9 mouse cellular contexts compared by ENCODE assay signal in the genomic region with DNA sequence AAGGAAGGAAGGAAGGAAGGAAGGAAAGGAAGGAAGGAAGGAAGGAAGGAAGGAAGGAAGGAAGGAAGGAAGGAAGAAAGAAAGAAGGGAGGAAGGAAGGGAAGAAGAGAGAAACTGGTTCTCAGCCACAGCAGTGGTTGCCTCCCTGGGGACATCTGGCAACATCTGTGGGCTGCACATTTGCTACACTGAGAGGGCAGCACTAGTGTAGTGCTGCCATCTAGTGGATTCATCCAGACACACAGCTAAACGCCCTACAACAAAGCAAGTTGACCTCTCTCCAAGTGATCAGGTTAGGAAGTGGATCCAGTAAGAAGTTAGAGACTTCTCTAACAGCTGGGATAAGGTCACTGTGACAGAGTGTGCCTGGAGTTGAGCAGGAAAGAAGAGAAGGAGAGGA. TPM values are rescaled to one million over a fixed set of nuclear protein-coding genes. Genes with fewer than 3 reads are reported as not detected.
A peak's percentile ranks its signal among the peaks of the same experiment; 100 is the strongest.
DNase-seq lines count a peak whose midpoint lies in the region; ATAC-seq and TF ChIP-seq lines count a peak whose summit lies in the region.
"Had no signal": no experiment of that assay in that cellular context is flagged by ENCODE, and none has a peak within 500 bp of the region (broad histone marks: within the 10 kb centered on the region; RNA-seq: fewer than 3 reads in every experiment).

No protein-coding gene starts in this region.

- no peaks in the 10 kb centered on the region; the same call in 1 of the 2 replicates for H3K4me1 ChIP-seq in hindbrain, embryonic 16.5 days (ENCODE audit: control insufficient read depth, insufficient read depth, low read depth, low read length)
- no peaks in the 10 kb centered on the region for H3K4me1 ChIP-seq in limb, embryonic 14.5 days (ENCODE audit: control insufficient read depth, insufficient read depth, low read length)

- no peak overlapping the region for H3K27ac ChIP-seq in hindbrain, embryonic 16.5 days (ENCODE audit: low read depth, low read length)
- H3K27ac ChIP-seq in limb, embryonic 14.5 days (replicated peaks; ENCODE audit: low read depth, low read length) = no peak overlapping the region

- ATAC-seq in erythroblast, adult 5-6 weeks (replicated peaks; ENCODE audit: low FRiP score, poor library complexity, severe bottlenecking) = 0 out of 2 replicates have a peak, but pooled peaks have one; percentile 56
- ATAC-seq in hindbrain, embryonic 16.5 days = peak; percentile 74
- peak; percentile 70; the same call in 1 of the 2 replicates for ATAC-seq in limb, embryonic 14.5 days (ENCODE audit: low FRiP score, low read depth)
- no peak for ATAC-seq in inflammation-experienced regulatory T-cells, adult 6 months

- TF ChIP-seq POLR2A in limb, embryonic 14.5 days (IDR thresholded peaks at IDR 0.05; ENCODE audit: borderline replicate concordance, extremely low read depth, insufficient read depth, insufficient read length) = no peak

- no peaks in the 10 kb centered on the region for H3K9me3 ChIP-seq in hindbrain, embryonic 16.5 days (ENCODE audit: control insufficient read depth, low read length)
- no peaks in the 10 kb centered on the region for H3K9me3 ChIP-seq in limb, embryonic 14.5 days (ENCODE audit: control insufficient read depth, low read length)

- no peaks in the 10 kb centered on the region for H3K27me3 ChIP-seq in hindbrain, embryonic 16.5 days (replicated peaks; ENCODE audit: control insufficient read depth, insufficient read depth, low read length)
- H3K27me3 ChIP-seq in limb, embryonic 14.5 days (ENCODE audit: control insufficient read depth, insufficient read depth, low read length) = peaks cover 13% of the 10 kb centered on the region; the same call in 1 of the 2 replicates

- DNase-seq in urinary bladder, postnatal 25 days (ENCODE audit: low spot score) = peak; percentile 38
- no peak for DNase-seq in urinary bladder, postnatal 10 days (ENCODE audit: low spot score)
- DNase-seq in adrenal gland, postnatal 25 days = peak; percentile 39
- peak; percentile 92 for DNase-seq in limb, embryonic 14.5 days (ENCODE audit: low spot score)
- DNase-seq in natural killer cell, adult 2 months (ENCODE audit: low spot score in 2 of 2) = peak; percentile 44 to 52

- no peak overlapping the region for H3K4me3 ChIP-seq in hindbrain, embryonic 16.5 days (ENCODE audit: low read length)
- H3K4me3 ChIP-seq in limb, embryonic 14.5 days (replicated peaks; ENCODE audit: low read length) = no peak overlapping the region

- H3K36me3 ChIP-seq in hindbrain, embryonic 16.5 days (ENCODE audit: control insufficient read depth, insufficient read depth, low read length) = no peaks in the 10 kb centered on the region
- H3K36me3 ChIP-seq in limb, embryonic 14.5 days (ENCODE audit: control insufficient read depth, insufficient read depth, low read length) = no peaks in the 10 kb centered on the region

- H3K9ac ChIP-seq in hindbrain, embryonic 16.5 days (ENCODE audit: low read depth, low read length) = no peak overlapping the region
- H3K9ac ChIP-seq in limb, embryonic 14.5 days (ENCODE audit: low read depth, low read length, severe bottlenecking) = no peak overlapping the region

- H3K4me2 ChIP-seq in hindbrain, embryonic 16.5 days (ENCODE audit: low read length) = no peak overlapping the region
- no peak overlapping the region for H3K4me2 ChIP-seq in limb, embryonic 14.5 days (replicated peaks; ENCODE audit: low read depth, low read length, severe bottlenecking)

- WGBS in hindbrain, embryonic 16.5 days = 0% methylated on average over 1 of the region's 1 CpGs
- WGBS in limb, embryonic 14.5 days = 0% methylated on average over 1 of the region's 1 CpGs

RNA-seq across cellular contexts. Expression of gene Zfp663, which starts 7.7 kb away (rescaled TPM):
- not detected in 2 replicates for total RNA-seq in adrenal gland, postnatal 25 days (2021)
- not detected in 2 replicates for total RNA-seq in erythroblast, adult 5-6 weeks (2015; ENCODE audit: low replicate concordance)
- total RNA-seq in erythroblast, adult 5-6 weeks (2017; ENCODE audit: low replicate concordance) = not detected in 2 replicates
- polyA plus RNA-seq in hindbrain, embryonic 16.5 days (2015; fragmentation: Nextera tagmentation; extraction: Ambion mirVana) = 4.5 and 5.5 TPM in 2 replicates
- polyA plus RNA-seq in limb, embryonic 14.5 days (2012; rRNA removed) = 0.46 and 0.49 TPM in 2 replicates
- polyA plus RNA-seq in limb, embryonic 14.5 days (2014; fragmentation: Nextera tagmentation; extraction: Ambion mirVana) = 0.44 and 0.68 TPM in 2 replicates
- polyA plus RNA-seq in inflammation-experienced regulatory T-cells, adult 6 months (2017; shearing (Covaris generic)) = not detected
- total RNA-seq: neutrophil, adult 5-6 weeks had no signal

RNA-seq across cellular contexts. Expression of gene Zfp334, which starts 27.2 kb away (rescaled TPM):
- total RNA-seq in adrenal gland, postnatal 25 days (2021) = 5.3 and 6.3 TPM in 2 replicates
- not detected in 2 replicates for total RNA-seq in erythroblast, adult 5-6 weeks (2015; ENCODE audit: low replicate concordance)
- total RNA-seq in erythroblast, adult 5-6 weeks (2017; ENCODE audit: low replicate concordance) = not detected in 2 replicates
- polyA plus RNA-seq in hindbrain, embryonic 16.5 days (2015; fragmentation: Nextera tagmentation; extraction: Ambion mirVana) = 6.8 and 9.0 TPM in 2 replicates
- 9.8 and 10.1 TPM in 2 replicates for polyA plus RNA-seq in limb, embryonic 14.5 days (2012; rRNA removed)
- 8.6 and 10.8 TPM in 2 replicates for polyA plus RNA-seq in limb, embryonic 14.5 days (2014; fragmentation: Nextera tagmentation; extraction: Ambion mirVana)
- not detected for polyA plus RNA-seq in inflammation-experienced regulatory T-cells, adult 6 months (2017; shearing (Covaris generic))
- total RNA-seq: neutrophil, adult 5-6 weeks had no signal

RNA-seq across cellular contexts. Expression of gene Elmo2, which starts 34.6 kb away (rescaled TPM):
- total RNA-seq in adrenal gland, postnatal 25 days (2021) = 27.7 and 27.9 TPM in 2 replicates
- 15.8 and 15.9 TPM in 2 replicates for total RNA-seq in erythroblast, adult 5-6 weeks (2015; ENCODE audit: low replicate concordance)
- total RNA-seq in erythroblast, adult 5-6 weeks (2017; ENCODE audit: low replicate concordance) = 5.6 and 9.4 TPM in 2 replicates
- 96.2 and 115 TPM in 2 replicates for polyA plus RNA-seq in hindbrain, embryonic 16.5 days (2015; fragmentation: Nextera tagmentation; extraction: Ambion mirVana)
- polyA plus RNA-seq in limb, embryonic 14.5 days (2012; rRNA removed) = 77.7 and 97.3 TPM in 2 replicates
- polyA plus RNA-seq in limb, embryonic 14.5 days (2014; fragmentation: Nextera tagmentation; extraction: Ambion mirVana) = 83.0 and 87.4 TPM in 2 replicates
- polyA plus RNA-seq in inflammation-experienced regulatory T-cells, adult 6 months (2017; shearing (Covaris generic)) = 10 to 100 TPM; 36.8 to 43.5 (median 42.5) TPM

RNA-seq across cellular contexts. Expression of gene Ocstamp, which starts 39.3 kb away (rescaled TPM):
- total RNA-seq in adrenal gland, postnatal 25 days (2021) = 0.15 TPM in 1 of 2 replicates, not detected in the other
- total RNA-seq in erythroblast, adult 5-6 weeks (2015; ENCODE audit: low replicate concordance) = not detected in 2 replicates
- total RNA-seq in erythroblast, adult 5-6 weeks (2017; ENCODE audit: low replicate concordance) = 0.42 TPM in 1 of 2 replicates, not detected in the other
- polyA plus RNA-seq in hindbrain, embryonic 16.5 days (2015; fragmentation: Nextera tagmentation; extraction: Ambion mirVana) = 0.04 and 0.05 TPM in 2 replicates
- polyA plus RNA-seq in limb, embryonic 14.5 days (2012; rRNA removed) = 0.18 and 0.23 TPM in 2 replicates
- 0.10 and 0.28 TPM in 2 replicates for polyA plus RNA-seq in limb, embryonic 14.5 days (2014; fragmentation: Nextera tagmentation; extraction: Ambion mirVana)
- polyA plus RNA-seq in inflammation-experienced regulatory T-cells, adult 6 months (2017; shearing (Covaris generic)) = not detected
- total RNA-seq: neutrophil, adult 5-6 weeks had no signal
